Mouse (Mus musculus): ENCODE results near the gene Ipo11. TPM values are rescaled to one million over a fixed set of nuclear protein-coding genes. Genes with fewer than 3 reads are reported as not detected.
A peak's percentile ranks its signal among the peaks of the same experiment; 100 is the strongest.

Ipo11 gene
- 12.6 and 13.3 TPM in 2 replicates for polyA plus RNA-seq (2012; rRNA removed)

DNA sequence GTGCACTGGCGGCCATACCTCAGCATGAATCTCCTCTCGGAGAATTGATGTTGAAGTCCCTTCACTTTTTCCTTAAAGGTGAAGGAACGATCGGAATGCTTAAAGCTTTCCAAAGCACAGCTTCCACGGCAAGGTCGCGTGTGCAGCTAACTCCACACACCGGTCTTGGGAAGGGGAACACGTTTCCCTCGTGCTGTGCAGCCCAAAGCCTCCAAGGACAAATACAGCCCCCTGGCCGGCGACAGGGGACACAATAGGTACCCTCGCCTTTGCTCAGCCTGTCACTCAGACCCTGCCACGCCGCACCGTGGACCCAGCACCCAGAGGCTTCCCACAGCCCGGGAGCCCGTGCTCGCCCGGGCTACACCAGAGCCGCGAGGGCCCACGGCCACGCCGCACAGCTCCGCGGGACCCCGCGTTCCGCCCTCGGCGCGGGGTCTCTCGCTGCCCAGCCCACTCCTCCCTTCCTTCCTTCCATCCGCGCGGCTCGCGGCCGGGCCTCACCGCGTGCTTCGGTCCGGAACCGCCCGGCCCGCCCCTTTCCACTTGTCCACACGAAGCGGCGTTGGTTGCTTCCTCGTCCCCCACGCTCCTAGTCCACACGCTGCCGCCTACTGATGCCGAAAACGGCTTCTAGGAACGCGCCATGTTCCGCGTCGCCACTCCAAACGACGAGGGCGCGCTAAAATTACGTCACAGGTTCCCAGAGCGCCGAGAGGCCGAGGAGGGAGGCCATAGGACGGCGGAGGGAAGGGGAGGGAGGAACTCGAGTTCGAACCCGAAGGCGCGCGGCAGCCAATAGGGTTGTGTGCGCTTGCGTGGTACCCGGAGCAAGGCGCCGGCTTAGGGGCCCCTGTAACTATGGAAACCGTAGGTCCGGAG is at the start of gene Ipo11:
TSS of gene Ipo11 (minus strand) at position 703 of the 882 bp plus-strand sequence.
- no peak for TF ChIP-seq CTCF (IDR thresholded peaks at IDR 0.05; ENCODE audit: extremely low read depth, insufficient read depth, insufficient read length, insufficient replicate concordance)
- no peak for TF ChIP-seq POLR2A (IDR thresholded peaks at IDR 0.05; ENCODE audit: low read depth, low read length)
- no peaks in the 10 kb centered on the region for H3K36me3 ChIP-seq (ENCODE audit: control insufficient read depth, insufficient read depth, low read length)
- no peaks in the 10 kb centered on the region for H3K4me1 ChIP-seq (ENCODE audit: control insufficient read depth, insufficient read depth, insufficient read length)
- H3K4me3 ChIP-seq (ENCODE audit: extremely low read depth, insufficient read depth, insufficient read length) = peak within 1 kb of the TSS; percentile 90
- H3K27ac ChIP-seq (ENCODE audit: insufficient read depth, low read length) = no peak within 1 kb of the TSS
- WGBS = under 1% methylated on average over 84 of the region's 84 CpGs
- peak; percentile 86 to 87 for DNase-seq (ENCODE audit: low read depth in 1 of 2, low spot score in 2 of 2)
- H3K27me3 ChIP-seq (ENCODE audit: control insufficient read depth, insufficient read depth, low read length) = no peaks in the 10 kb centered on the region

DNA sequence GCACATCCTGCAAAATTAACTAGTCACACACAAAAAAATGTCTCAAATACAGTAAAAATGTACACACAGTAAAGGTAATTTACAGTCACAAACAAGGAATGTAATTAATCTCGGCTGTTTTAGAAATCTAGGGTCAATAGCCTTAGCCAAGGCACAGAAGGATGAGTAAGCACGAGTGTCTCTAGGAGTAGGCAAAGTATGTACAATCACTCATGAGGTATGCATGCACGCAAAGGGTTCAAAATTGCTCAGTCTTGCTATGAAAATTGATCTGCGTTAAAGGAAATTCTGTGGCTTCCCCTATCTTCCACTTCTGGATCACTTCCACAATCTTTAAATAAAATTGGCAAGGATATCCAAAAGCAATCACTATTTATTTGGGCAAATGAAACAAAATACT is 24.7 kb upstream of the Ipo11 start:
- Histone ChIP-seq H3K27me3 (ENCODE audit: control insufficient read depth, insufficient read depth, low read length) (no peaks in the 10 kb centered on the region), H3K4me3 (ENCODE audit: extremely low read depth, insufficient read depth, insufficient read length) (no peak overlapping the region), H3K4me1 (ENCODE audit: control insufficient read depth, insufficient read depth, insufficient read length) (no peaks in the 10 kb centered on the region), H3K27ac (ENCODE audit: insufficient read depth, low read length) (no peak overlapping the region), H3K36me3 (ENCODE audit: control insufficient read depth, insufficient read depth, low read length) (peaks cover 19% of the 10 kb centered on the region)
- WGBS = 96% methylated on average over 4 of the region's 4 CpGs
- DNase-seq (ENCODE audit: low read depth in 1 of 2, low spot score in 2 of 2) = no peak
- no peak for TF ChIP-seq CTCF (IDR thresholded peaks at IDR 0.05; ENCODE audit: extremely low read depth, insufficient read depth, insufficient read length, insufficient replicate concordance)
- no peak for TF ChIP-seq POLR2A (IDR thresholded peaks at IDR 0.05; ENCODE audit: low read depth, low read length)

DNA sequence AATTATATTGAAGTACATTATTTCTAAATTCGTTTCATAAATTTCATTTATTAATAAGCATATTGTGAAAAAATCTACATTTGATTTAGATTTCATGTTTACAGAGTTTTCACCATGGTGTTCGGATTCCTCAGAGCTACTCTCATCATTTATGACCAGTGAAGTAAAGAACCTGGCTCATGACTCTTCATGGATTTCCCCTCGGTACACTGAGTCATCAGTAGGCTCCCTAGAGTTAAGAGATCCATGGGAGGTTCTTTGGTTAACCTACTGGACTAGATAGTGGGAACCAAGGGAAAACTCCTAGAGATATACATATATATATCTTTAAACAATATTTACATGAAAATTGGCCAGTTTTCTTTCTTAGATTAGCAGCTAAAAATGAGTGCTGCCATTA is 23.8 kb upstream of the Ipo11 start:
- WGBS = 96% methylated on average over 3 of the region's 3 CpGs
- Histone ChIP-seq H3K27me3 (ENCODE audit: control insufficient read depth, insufficient read depth, low read length) (no peaks in the 10 kb centered on the region), H3K4me3 (ENCODE audit: extremely low read depth, insufficient read depth, insufficient read length) (no peak overlapping the region), H3K27ac (ENCODE audit: insufficient read depth, low read length) (no peak overlapping the region), H3K4me1 (ENCODE audit: control insufficient read depth, insufficient read depth, insufficient read length) (no peaks in the 10 kb centered on the region), H3K36me3 (ENCODE audit: control insufficient read depth, insufficient read depth, low read length) (peaks cover 23% of the 10 kb centered on the region)
- no peak for DNase-seq (ENCODE audit: low read depth in 1 of 2, low spot score in 2 of 2)
- TF ChIP-seq POLR2A (IDR thresholded peaks at IDR 0.05; ENCODE audit: low read depth, low read length) = no peak
- TF ChIP-seq CTCF (IDR thresholded peaks at IDR 0.05; ENCODE audit: extremely low read depth, insufficient read depth, insufficient read length, insufficient replicate concordance) = no peak

DNA sequence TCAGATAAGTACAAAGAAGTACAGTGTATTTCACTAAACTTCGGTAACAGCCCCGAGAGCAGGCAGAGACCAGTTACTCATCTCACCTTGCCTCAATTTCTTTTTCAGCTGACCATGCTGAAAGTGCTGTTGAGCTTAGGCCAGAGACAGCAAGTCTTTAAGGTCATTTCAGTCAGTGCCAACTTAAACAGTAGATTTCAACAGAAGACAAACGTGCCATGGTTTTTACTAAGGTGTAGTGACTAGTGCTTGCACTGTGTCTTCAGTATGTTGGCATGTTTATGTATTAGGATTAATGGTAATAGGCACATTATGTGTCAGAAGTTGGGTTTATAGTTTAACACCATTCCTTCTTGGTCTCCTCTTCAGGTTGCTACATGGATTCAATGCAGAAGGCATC is 21.5 kb upstream of the Ipo11 start:
- 96% methylated on average over 3 of the region's 3 CpGs for WGBS
- H3K27ac ChIP-seq (ENCODE audit: insufficient read depth, low read length) = no peak overlapping the region
- DNase-seq (ENCODE audit: low read depth in 1 of 2, low spot score in 2 of 2) = no peak

DNA sequence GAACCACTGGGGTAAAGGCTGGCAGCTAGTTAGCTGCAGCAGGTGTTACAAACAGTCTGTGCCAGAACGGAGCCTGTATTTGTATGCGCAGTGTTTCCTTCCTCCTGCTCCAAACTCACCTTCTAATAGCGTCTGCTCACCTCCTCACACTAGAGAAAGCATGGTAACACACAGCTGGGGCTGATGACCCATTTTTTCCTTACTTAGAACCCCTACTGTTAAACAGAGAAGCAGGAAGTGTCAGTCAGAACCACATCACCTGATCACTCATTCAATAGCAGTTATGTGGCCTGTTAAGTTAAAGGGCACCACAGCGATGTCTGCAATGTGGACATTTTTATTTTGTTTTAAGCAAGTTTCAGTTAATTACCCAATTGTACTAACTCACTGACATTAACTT is 20.8 kb upstream of the Ipo11 start:
- DNase-seq (ENCODE audit: low read depth in 1 of 2, low spot score in 2 of 2) = no peak
- Histone ChIP-seq H3K4me1 (ENCODE audit: control insufficient read depth, insufficient read depth, insufficient read length) (no peaks in the 10 kb centered on the region), H3K36me3 (ENCODE audit: control insufficient read depth, insufficient read depth, low read length) (peaks cover 24% of the 10 kb centered on the region), H3K4me3 (ENCODE audit: extremely low read depth, insufficient read depth, insufficient read length) (no peak overlapping the region), H3K27me3 (ENCODE audit: control insufficient read depth, insufficient read depth, low read length) (no peaks in the 10 kb centered on the region), H3K27ac (ENCODE audit: insufficient read depth, low read length) (no peak overlapping the region)
- TF ChIP-seq POLR2A (IDR thresholded peaks at IDR 0.05; ENCODE audit: low read depth, low read length) (no peak), CTCF (IDR thresholded peaks at IDR 0.05; ENCODE audit: extremely low read depth, insufficient read depth, insufficient read length, insufficient replicate concordance) (no peak)
- 91% methylated on average over 4 of the region's 4 CpGs for WGBS

More for the DNA sequence above, 21.5 kb upstream of the Ipo11 start:
- Histone ChIP-seq H3K4me1 (ENCODE audit: control insufficient read depth, insufficient read depth, insufficient read length) (no peaks in the 10 kb centered on the region), H3K36me3 (ENCODE audit: control insufficient read depth, insufficient read depth, low read length) (peaks cover 24% of the 10 kb centered on the region), H3K27me3 (ENCODE audit: control insufficient read depth, insufficient read depth, low read length) (no peaks in the 10 kb centered on the region), H3K4me3 (ENCODE audit: extremely low read depth, insufficient read depth, insufficient read length) (no peak overlapping the region)
- no peak for TF ChIP-seq POLR2A (IDR thresholded peaks at IDR 0.05; ENCODE audit: low read depth, low read length)
- no peak for TF ChIP-seq CTCF (IDR thresholded peaks at IDR 0.05; ENCODE audit: extremely low read depth, insufficient read depth, insufficient read length, insufficient replicate concordance)

DNA sequence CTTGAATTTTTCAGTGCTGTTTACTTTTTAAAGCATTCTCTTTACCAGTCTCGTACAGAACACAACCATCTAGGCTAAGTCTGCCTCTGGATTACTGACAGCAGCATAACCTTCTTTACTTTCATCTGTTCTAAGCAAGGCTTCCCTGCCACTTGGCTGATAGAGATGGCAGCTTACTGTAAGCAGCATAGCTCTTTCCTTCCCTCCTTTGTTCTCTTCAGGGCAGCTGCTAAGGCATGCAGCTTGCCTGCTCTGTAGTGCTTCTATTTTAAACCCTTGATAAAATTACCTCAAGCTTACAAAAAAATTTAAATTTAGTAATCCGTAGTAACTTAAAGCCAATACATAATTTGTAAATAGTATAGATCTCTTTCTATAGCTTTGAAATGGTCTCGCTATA is 18.1 kb upstream of the Ipo11 start:
- H3K4me3 ChIP-seq (ENCODE audit: extremely low read depth, insufficient read depth, insufficient read length) = no peak overlapping the region
- no peak for DNase-seq (ENCODE audit: low read depth in 1 of 2, low spot score in 2 of 2)
- no peaks in the 10 kb centered on the region for H3K4me1 ChIP-seq (ENCODE audit: control insufficient read depth, insufficient read depth, insufficient read length)
- 93% methylated on average over 3 of the region's 3 CpGs for WGBS
- no peaks in the 10 kb centered on the region for H3K27me3 ChIP-seq (ENCODE audit: control insufficient read depth, insufficient read depth, low read length)
- no peak overlapping the region for H3K27ac ChIP-seq (ENCODE audit: insufficient read depth, low read length)
- H3K36me3 ChIP-seq (ENCODE audit: control insufficient read depth, insufficient read depth, low read length) = peaks cover 27% of the 10 kb centered on the region
- no peak for TF ChIP-seq POLR2A (IDR thresholded peaks at IDR 0.05; ENCODE audit: low read depth, low read length)
- TF ChIP-seq CTCF (IDR thresholded peaks at IDR 0.05; ENCODE audit: extremely low read depth, insufficient read depth, insufficient read length, insufficient replicate concordance) = no peak

DNA sequence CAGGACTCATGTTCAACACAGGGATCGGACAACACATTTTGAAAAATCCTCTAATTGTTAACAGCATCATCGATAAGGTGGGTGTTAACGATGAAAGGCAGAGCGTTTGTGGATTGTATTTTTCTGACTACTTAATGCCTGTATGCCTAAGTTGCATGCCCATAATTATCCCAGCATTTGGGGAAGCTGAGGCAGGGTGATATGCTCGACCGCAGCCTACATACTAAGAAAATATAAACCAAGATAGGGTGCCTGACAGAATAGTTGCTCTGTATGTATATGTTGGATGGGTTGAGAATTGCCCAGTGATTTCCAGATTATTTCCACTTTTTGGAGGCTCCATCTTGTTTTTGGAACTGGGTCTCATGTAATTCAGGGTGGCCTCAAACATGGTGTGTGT is 10.8 kb upstream of the Ipo11 start:
- no peaks in the 10 kb centered on the region for H3K4me1 ChIP-seq (ENCODE audit: control insufficient read depth, insufficient read depth, insufficient read length)
- no peak overlapping the region for H3K27ac ChIP-seq (ENCODE audit: insufficient read depth, low read length)
- TF ChIP-seq POLR2A (IDR thresholded peaks at IDR 0.05; ENCODE audit: low read depth, low read length) (no peak), CTCF (IDR thresholded peaks at IDR 0.05; ENCODE audit: extremely low read depth, insufficient read depth, insufficient read length, insufficient replicate concordance) (no peak)
- DNase-seq (ENCODE audit: low read depth in 1 of 2, low spot score in 2 of 2) = no peak
- H3K36me3 ChIP-seq (ENCODE audit: control insufficient read depth, insufficient read depth, low read length) = peaks cover 13% of the 10 kb centered on the region
- H3K4me3 ChIP-seq (ENCODE audit: extremely low read depth, insufficient read depth, insufficient read length) = peak overlapping the region; percentile 91
- H3K27me3 ChIP-seq (ENCODE audit: control insufficient read depth, insufficient read depth, low read length) = no peaks in the 10 kb centered on the region
- 4% methylated on average over 6 of the region's 6 CpGs for WGBS

Data from spleen, adult 2 months (tissue).